Mouse (Mus musculus): ENCODE data around the gene Adamtsl3.

DNA sequence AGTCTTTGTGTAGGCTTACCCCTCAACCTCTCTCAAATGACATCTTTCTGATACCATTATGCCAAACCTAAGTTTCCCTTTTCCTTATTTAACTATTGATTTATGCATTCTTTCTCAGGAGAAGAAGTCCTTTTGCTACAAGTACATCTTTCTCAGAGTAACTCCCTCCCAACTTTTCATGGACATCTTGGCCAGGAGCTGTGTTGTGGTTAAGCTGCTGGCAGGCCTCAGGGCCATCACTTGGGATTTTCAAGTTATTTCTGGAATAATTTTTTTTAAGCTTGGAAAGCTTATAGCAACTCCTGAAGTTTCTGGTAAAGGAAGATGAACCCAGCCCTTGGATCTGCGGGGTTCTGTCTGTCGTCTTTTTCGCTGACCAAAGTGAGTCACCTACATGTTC, 51.6 kb downstream of the Adamtsl3 start:
- TF ChIP-seq CTCF (IDR thresholded peaks at IDR 0.05; ENCODE audit: control insufficient read depth, insufficient read depth, insufficient read length) (no peak), MAX (IDR thresholded peaks at IDR 0.05) (no peak), MYOG (IDR thresholded peaks at IDR 0.05; ENCODE audit: control insufficient read depth, extremely low read depth, insufficient read length) (no peak), CEBPB (IDR thresholded peaks at IDR 0.05; ENCODE audit: low read depth) (no peak)

All from C2C12 (cell line).